Mouse (Mus musculus) cerebellum, postnatal 25 days (tissue): Measurements from ENCODE around the gene Bbs2.
"Not testable (repeated sequence)": the region's sequence is repeated elsewhere in the genome, so short reads cannot be mapped to it uniquely, and the experiment has no call there.

Experiments used
- DNase-seq, 2 experiments: peaks; one replicate each; pipeline ENCODE4 v3.0.0; 2021; ENCODE audit warnings: mixed read lengths in 2 of 2

The Bbs2 gene

GRCm38 (mm10) chr8:94098081-94098974, at the start of gene Bbs2:
Gene Bbs2 (minus strand): TSS chr8:94098928.
- peak; percentile 100 for DNase-seq

- DNase-seq, result no peak
These were observed 49.5 kb upstream of the Bbs2 start for GRCm38 (mm10) chr8:94148236-94148635.

DNA sequence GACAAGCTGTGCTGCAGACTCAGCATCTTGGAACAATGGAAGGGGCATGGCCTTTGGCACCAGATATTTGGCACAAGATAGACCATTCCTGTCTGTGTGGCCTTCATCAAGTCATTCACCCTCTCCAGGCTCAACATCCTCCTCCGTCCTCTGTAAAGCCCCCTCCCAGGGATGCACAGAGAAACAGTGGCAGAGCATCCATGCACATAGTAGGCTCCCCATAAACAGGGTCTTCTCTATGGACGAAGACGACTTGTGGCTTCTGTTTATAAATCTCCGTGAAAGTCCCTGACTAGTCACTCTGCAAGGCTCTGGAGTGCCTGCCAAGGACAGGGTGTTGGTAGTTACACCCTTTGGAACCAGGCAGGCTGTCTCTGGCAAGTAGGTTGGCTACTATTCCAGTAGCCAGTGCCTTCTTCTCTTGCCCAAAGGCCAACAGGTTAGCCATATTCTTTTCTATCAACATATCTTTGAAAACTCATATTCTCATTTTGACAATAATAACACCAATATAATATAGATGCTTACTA, 41.6 kb upstream of the Bbs2 start:
- DNase-seq, result no peak

GRCm38 (mm10) chr8:94136933-94137332, 38.2 kb upstream of the Bbs2 start, which contains the start of gene Mt4:
Gene Mt4 (plus strand): TSS chr8:94137197.
- no peak for DNase-seq

DNA sequence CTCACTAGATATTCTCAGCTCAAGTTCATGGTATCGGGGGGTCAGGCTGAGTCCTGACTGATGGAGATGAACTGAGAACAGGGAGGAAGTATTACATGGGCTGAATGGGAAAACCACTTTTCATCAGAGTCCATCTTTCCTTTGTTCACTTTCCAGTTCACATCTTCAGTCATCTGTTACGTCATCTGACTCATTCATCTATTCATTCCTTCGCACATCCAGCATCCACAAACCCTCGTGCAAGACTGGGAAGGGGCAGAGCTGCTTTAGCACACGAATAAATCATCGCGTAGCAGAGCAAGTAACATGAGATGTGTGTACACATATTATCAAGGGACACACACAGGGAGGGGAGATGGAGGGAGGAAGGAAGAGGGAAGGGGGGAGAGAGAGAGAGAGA, 37.5 kb upstream of the Bbs2 start:
- no peak for DNase-seq

- no peak for DNase-seq
These were observed 36.8 kb upstream of the Bbs2 start for GRCm38 (mm10) chr8:94135556-94135955.

DNA sequence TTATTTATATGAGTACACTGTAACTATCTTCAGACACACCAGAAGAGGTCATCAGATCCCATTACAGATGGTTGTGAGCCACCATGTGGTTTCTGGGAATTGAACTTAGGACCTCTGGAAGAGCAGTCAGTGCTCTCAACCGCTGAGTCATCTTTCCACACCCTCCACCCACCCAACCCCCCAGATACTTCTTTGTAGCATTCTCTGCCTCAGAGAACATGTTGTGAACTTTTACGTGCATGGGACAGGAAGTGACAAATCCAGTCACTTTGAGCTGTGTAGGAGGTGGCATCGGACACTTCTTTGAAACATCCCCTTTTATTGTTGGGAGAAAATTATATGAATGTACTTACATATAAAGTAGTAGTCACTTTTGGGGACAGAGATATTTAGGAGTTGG, 35.9 kb upstream of the Bbs2 start:
- DNase-seq, result not testable (repeated sequence)

DNA sequence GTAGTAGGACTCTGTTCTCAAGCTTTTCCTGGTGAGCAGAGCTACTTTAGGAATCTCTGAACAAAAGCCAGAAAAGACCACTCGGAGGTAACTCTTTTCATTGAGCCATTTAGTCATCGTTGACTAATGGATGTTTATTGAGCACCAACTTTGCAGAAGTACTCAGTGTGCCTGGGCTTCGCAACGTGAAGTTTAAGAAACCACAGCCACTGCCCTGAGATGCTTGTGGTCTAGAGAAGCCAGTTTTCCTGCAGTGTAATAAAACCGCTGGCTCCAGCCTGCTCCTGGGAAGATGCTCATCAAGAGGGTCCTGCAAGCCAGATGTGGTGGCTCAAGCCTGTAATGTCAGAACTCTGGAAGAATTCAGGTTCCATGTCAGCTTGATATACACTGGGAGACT, 33.4 kb upstream of the Bbs2 start:
- no peak for DNase-seq

- DNase-seq, result no peak
These were observed 31.4 kb upstream of the Bbs2 start for GRCm38 (mm10) chr8:94130126-94130525.

- DNase-seq, result no peak
These were observed 30.5 kb upstream of the Bbs2 start for GRCm38 (mm10) chr8:94129133-94129789.

GRCm38 (mm10) chr8:94127711-94128110, 29.0 kb upstream of the Bbs2 start:
- no peak for DNase-seq

- DNase-seq, result no peak
These were observed 24.2 kb upstream of the Bbs2 start for GRCm38 (mm10) chr8:94122711-94123468.

- no peak for DNase-seq
These were observed 22.9 kb upstream of the Bbs2 start for GRCm38 (mm10) chr8:94121625-94122024.

DNA sequence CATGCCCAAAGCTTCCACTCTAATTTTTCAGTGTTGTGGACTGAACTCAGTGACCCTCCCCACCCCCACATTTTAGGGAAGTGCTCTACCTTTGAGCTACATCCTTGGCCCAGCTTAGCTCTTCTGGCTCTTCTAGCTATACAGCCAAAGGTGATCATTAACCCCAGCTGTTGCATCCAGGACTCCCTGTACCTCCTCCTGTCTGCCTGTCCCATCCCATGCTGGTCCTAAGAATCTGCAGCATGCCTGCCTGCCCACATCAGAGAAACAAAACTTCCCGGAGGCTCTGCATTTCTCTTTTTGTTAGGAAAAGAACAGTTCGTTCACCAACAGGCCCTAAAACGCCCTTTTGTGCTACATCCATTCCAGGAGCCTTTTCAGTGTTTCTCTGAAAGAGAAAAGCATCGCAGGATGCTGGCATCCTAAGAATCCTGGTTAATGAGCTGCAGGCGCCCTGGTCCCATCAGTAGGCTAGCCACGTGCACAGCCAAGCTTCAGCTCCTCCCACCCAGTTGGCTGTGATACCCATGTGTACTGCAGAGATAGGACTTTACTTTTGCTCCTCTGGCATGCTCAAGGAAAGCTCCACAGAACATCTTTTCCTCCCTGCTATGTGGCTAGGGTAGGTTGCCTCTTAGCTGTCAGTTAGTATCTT, 20.2 kb upstream of the Bbs2 start:
- peak in 1 of 2 experiments; percentile 31 for DNase-seq

- no peak for DNase-seq
These were observed 15.2 kb upstream of the Bbs2 start for GRCm38 (mm10) chr8:94113972-94114371.

- no peak for DNase-seq
These were observed 14.7 kb upstream of the Bbs2 start for GRCm38 (mm10) chr8:94113435-94113834.

- DNase-seq, result no peak
These were observed 11.9 kb upstream of the Bbs2 start for GRCm38 (mm10) chr8:94110526-94111177.

GRCm38 (mm10) chr8:94109835-94110234, 11.1 kb upstream of the Bbs2 start:
- no peak for DNase-seq

DNA sequence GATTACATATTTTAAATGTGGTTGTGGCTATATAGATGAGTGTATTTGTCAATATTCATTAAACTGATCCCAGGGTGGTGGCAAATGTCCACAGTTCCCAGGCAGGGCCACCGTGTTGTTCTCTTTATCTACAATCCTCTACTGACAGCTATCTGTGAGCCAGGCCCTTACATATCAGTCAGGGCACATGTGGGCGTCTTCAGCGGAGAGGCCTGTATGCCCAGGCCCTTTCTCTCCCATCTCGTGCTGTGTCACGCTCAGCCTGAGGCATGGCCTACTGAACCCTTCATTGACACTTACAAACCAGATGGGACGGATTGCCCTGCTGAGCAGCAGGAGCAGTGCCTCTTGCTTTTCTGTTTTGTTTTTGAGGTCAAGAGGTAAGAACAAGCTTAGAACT, 10.7 kb upstream of the Bbs2 start:
- no peak for DNase-seq

DNA sequence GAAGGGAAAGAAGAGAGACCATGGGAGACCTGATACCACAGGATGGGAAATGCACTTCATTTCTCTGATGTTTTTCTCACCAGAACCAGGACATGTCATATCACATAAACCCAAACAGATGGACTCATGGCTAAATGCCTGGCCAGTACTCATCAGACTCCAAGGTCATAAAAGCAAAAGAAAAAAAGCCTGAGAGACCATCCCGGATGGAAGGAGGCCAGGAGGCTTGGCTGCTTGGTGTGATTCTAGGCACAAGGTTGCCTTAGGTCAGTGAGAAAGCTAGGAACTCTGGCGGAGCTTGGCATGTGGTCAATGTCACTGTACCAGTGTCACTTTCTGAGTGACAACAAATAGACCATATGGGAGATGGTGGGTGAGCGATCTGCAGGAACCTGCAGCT, 9.1 kb upstream of the Bbs2 start:
- peak; percentile 17 to 35 for DNase-seq

DNA sequence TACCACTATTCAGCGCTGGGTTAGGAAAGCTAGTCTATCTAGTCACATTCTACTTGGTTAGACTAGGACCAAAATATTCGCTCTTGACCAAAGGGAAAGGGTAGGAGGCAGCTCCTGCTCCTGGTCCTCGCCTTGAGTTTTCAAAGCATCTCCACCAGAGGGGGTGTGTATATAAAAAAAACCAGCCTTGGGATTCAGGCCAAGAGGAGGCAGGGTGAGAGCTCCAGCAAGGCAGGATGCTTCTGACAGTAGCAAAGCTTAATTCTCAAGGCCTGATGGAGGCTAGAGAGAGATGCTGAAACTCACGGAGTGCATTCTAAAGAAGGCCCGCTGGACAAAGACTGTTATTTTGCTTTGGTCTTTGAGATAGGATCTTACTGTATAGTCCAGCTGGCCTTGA, 5.4 kb upstream of the Bbs2 start:
- DNase-seq, result no peak

- no peak for DNase-seq
These were observed 268 bp upstream of the Bbs2 start for GRCm38 (mm10) chr8:94098996-94099395.
